Mouse (Mus musculus): ENCODE results near the gene Cdadc1.

DNA sequence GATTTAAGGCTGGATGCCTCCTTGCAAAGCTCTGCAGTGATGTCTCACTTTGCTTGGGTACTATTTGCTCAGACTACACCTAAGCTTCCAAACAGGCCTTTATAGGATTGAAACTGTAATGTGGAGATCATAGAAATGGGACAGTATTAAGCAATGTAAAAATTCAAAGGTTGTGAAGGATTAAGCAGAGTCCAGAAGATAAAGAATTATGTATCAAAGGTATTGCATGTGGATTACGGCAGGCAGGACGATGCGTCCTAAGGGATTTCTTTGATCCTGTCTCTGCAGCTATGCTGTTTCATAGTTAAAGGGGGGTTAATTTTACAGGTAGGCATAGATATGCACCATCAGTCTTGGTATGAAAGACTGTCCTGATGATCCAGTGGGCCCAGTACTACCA, 5.2 kb downstream of the Cdadc1 start:
- no peak for TF ChIP-seq CTCF (IDR thresholded peaks at IDR 0.05; ENCODE audit: low read depth)
- no peak for TF ChIP-seq EP300 (optimal IDR thresholded peaks at IDR 0.05)

All from stomach, postnatal 0 days (tissue).